Mouse (Mus musculus): ENCODE measurements at regions not wholly inside any gene's neighbourhood (a gene's known extent, or its start where the extent isn't known, plus 50 kb on each side); places are given as distances from the start of the nearest gene placed in this dataset.

DNA sequence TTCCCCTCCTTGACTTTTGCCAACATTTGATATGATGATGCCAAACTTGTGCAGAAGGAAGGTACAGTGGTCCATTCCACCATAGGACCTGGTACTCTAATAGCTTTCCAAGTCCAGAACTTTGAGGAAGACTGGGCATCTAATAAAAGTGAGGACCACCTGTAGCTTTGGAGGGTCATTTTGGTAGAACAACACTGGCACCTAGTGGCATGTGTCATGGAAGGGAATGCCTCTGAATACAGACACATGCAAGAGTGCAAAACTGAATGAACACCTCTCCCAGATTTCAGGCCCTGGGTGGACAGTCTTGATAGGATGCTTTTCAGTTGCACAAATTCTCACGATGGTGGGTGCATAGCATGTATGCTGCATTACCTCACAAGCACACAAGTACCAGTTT is 354.8 kb upstream of the Igfbp3 start:
- TF ChIP-seq EP300 (IDR thresholded peaks at IDR 0.05; ENCODE audit: insufficient read depth, low read depth, low read length) (no peak), CTCF (IDR thresholded peaks at IDR 0.05) (peak; percentile 70)
- peak in 1 of 2 experiments; percentile 30 for DNase-seq
- 54% methylated on average over 1 of the region's 1 CpGs for WGBS
- intact Hi-C loops (cut with DNase I), result loop anchor here (1.0 to 5.0 kb wide), 3 partner anchors 56 to 353 kb away; no protein-coding TSS in a partner anchor
- Histone ChIP-seq H3K27me3 (ENCODE audit: control insufficient read depth, insufficient read depth, low read length) (no peaks in the 10 kb centered on the region), H3K4me1 (ENCODE audit: control insufficient read depth, insufficient read depth, low read length) (no peaks in the 10 kb centered on the region), H3K9ac (ENCODE audit: low read depth, low read length) (no peak overlapping the region), H3K4me3 (no peak overlapping the region), H3K27ac (no peak overlapping the region), H3K79me2 (replicated peaks; ENCODE audit: control insufficient read depth, insufficient read depth, low read length) (no peaks in the 10 kb centered on the region), H3K36me3 (ENCODE audit: control insufficient read depth, insufficient read depth, low read length) (no peaks in the 10 kb centered on the region)

DNA sequence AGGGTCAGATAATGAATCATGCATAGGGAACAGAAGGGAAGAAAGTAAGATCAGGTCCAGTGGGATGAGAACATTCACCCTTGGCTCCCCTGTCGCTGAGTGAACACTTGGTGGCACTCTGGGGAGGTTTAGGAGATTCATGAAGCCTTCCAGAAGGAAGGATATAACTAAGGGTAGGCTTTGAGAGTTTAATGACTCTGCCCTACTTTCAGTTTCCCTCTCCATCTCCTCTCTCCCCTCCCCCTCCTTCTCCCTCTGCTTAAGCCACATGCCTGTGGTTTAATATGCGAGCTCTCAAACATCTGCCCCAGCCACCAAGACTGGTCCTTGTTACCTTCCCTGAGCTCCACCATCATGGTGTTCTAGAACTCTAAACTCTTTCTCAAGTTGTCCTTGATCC is 348.3 kb upstream of the Igfbp3 start:
- Histone ChIP-seq H3K79me2 (replicated peaks; ENCODE audit: control insufficient read depth, insufficient read depth, low read length) (no peaks in the 10 kb centered on the region), H3K27me3 (ENCODE audit: control insufficient read depth, insufficient read depth, low read length) (no peaks in the 10 kb centered on the region), H3K4me1 (ENCODE audit: control insufficient read depth, insufficient read depth, low read length) (no peaks in the 10 kb centered on the region), H3K4me3 (no peak overlapping the region), H3K36me3 (ENCODE audit: control insufficient read depth, insufficient read depth, low read length) (no peaks in the 10 kb centered on the region), H3K9ac (ENCODE audit: low read depth, low read length) (no peak overlapping the region), H3K27ac (no peak overlapping the region)
- WGBS, result 40% methylated on average over 2 of the region's 2 CpGs
- intact Hi-C loops (cut with DNase I), result no loop called here
- no peak for DNase-seq
- TF ChIP-seq CTCF (IDR thresholded peaks at IDR 0.05) (peak; percentile 22; the same call in 1 of the 2 replicates), EP300 (IDR thresholded peaks at IDR 0.05; ENCODE audit: insufficient read depth, low read depth, low read length) (no peak)

DNA sequence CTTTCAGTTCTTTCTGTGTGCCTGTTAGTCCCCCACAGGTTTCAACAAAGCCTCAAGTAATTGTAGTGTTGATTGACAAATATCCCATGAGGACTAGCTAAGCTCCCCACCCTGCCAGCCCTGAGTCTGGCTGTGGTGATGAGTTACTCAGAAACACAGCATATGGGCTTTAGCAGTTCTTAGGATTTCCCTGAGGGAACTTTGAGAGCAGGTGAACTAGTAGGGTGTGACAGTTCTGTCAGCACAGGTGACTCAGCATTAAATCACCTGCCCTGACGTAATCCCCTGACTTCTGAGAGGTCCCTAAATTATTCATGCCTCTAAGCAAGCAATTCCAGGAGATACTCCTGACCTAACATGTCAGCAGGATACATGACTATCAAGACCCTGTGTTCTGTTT is 347.7 kb upstream of the Igfbp3 start:
- no peak overlapping the region for H3K27ac ChIP-seq
- no peak for DNase-seq
- WGBS, result 79% methylated on average over 1 of the region's 1 CpGs
- no peaks in the 10 kb centered on the region for H3K36me3 ChIP-seq (ENCODE audit: control insufficient read depth, insufficient read depth, low read length)
- intact Hi-C loops (cut with DNase I), result no loop called here
- no peaks in the 10 kb centered on the region for H3K4me1 ChIP-seq (ENCODE audit: control insufficient read depth, insufficient read depth, low read length)
- H3K27me3 ChIP-seq (ENCODE audit: control insufficient read depth, insufficient read depth, low read length), result no peaks in the 10 kb centered on the region
- TF ChIP-seq CTCF (IDR thresholded peaks at IDR 0.05) (no peak), EP300 (IDR thresholded peaks at IDR 0.05; ENCODE audit: insufficient read depth, low read depth, low read length) (no peak), POLR2A (IDR thresholded peaks at IDR 0.05; ENCODE audit: insufficient read depth, low read depth, low read length) (no peak)
- H3K79me2 ChIP-seq (replicated peaks; ENCODE audit: control insufficient read depth, insufficient read depth, low read length), result no peaks in the 10 kb centered on the region
- no peak overlapping the region for H3K9ac ChIP-seq (ENCODE audit: low read depth, low read length)
- no peak overlapping the region for H3K4me3 ChIP-seq

DNA sequence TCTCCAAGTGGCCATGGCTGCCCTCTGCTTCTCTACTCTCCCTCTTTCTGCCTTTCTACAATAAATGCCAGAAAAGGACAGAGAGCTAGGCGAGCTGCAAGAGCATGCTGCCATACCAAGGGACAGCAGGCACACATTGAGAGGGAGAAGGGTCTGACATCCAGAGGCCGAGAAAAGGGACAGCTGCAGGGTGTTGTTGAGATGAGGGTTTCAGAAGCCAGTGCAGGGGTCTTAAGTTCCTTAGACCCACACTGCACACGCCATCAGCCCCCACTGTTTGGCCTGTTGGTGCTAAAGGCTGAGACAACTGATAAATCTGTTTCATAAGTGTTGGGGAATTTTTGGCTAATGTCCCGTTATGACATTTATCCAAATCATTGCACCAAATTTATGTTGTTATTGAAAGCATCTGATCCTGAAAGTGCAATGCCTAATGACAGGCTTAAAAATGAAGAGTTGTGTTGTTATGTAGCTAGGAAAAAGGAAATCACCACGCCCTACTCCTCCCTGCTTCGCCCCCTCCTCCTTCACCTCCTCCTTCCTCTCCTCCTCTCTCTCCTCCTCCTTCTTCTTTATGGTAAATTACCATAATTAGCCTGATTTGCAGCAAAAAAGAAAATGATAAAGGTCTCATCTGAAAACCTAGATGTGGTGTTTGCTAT is 342.0 kb upstream of the Igfbp3 start:
- Histone ChIP-seq H3K36me3 (ENCODE audit: control insufficient read depth, insufficient read depth, low read length) (no peaks in the 10 kb centered on the region), H3K9ac (ENCODE audit: low read depth, low read length) (no peak overlapping the region), H3K27me3 (ENCODE audit: control insufficient read depth, insufficient read depth, low read length) (no peaks in the 10 kb centered on the region), H3K79me2 (replicated peaks; ENCODE audit: control insufficient read depth, insufficient read depth, low read length) (no peaks in the 10 kb centered on the region), H3K4me1 (ENCODE audit: control insufficient read depth, insufficient read depth, low read length) (peaks cover 4% of the 10 kb centered on the region), H3K27ac (no peak overlapping the region), H3K4me3 (no peak overlapping the region)
- peak in 1 of 2 experiments; percentile 22 for DNase-seq
- intact Hi-C loops (cut with DNase I), result no loop called here
- TF ChIP-seq EP300 (IDR thresholded peaks at IDR 0.05; ENCODE audit: insufficient read depth, low read depth, low read length) (no peak), CTCF (IDR thresholded peaks at IDR 0.05) (no peak), POLR2A (IDR thresholded peaks at IDR 0.05; ENCODE audit: insufficient read depth, low read depth, low read length) (no peak)
- 66% methylated on average over 6 of the region's 6 CpGs for WGBS

DNA sequence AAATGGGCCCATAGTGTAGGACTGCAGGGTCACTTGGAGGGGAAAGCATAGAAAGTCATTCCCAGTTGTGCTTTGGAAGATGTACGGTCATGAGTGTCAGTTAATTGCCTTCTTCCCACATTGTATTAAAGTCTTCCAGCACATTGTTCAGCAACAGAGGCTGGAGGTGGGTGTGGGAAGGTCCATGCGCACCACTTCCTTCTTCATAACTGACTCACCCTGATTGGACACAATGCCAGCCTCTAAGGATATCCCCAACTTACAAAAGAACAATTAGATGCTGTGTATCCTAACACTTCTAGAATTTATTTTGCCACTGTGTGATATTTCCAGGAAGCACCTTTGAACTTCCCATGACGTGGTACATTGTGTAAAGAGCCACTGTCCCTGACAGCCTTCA is 338.4 kb upstream of the Igfbp3 start:
- Histone ChIP-seq H3K4me3 (no peak overlapping the region), H3K27me3 (ENCODE audit: control insufficient read depth, insufficient read depth, low read length) (no peaks in the 10 kb centered on the region), H3K9ac (ENCODE audit: low read depth, low read length) (no peak overlapping the region), H3K27ac (no peak overlapping the region), H3K4me1 (ENCODE audit: control insufficient read depth, insufficient read depth, low read length) (peaks cover 4% of the 10 kb centered on the region), H3K79me2 (replicated peaks; ENCODE audit: control insufficient read depth, insufficient read depth, low read length) (no peaks in the 10 kb centered on the region), H3K36me3 (ENCODE audit: control insufficient read depth, insufficient read depth, low read length) (no peaks in the 10 kb centered on the region)
- TF ChIP-seq POLR2A (IDR thresholded peaks at IDR 0.05; ENCODE audit: insufficient read depth, low read depth, low read length) (no peak), CTCF (IDR thresholded peaks at IDR 0.05) (no peak), EP300 (IDR thresholded peaks at IDR 0.05; ENCODE audit: insufficient read depth, low read depth, low read length) (no peak)
- no peak for DNase-seq
- intact Hi-C loops (cut with DNase I), result no loop called here
- WGBS, result 35% methylated on average over 3 of the region's 3 CpGs

DNA sequence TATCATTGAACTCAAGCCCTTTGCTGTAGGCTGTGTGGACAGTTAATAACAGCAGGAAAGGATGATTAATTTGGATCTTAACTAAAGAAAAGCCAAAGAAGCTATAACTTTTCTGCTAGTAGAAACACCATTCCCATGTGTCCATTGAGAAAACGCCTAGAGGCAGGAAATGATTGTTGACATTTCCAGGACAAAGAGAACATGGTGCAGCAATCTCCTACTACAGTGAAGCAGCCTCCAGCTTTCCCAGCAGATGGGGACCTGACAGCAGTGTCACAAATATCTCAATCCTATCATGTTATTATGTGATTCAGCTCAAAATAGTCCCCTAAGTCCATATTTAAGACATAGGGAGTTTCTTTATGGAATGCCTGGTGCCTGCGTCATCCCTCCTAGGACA is 334.1 kb upstream of the Igfbp3 start:
- H3K27me3 ChIP-seq (ENCODE audit: control insufficient read depth, insufficient read depth, low read length), result no peaks in the 10 kb centered on the region
- DNase-seq, result no peak
- no peaks in the 10 kb centered on the region for H3K36me3 ChIP-seq (ENCODE audit: control insufficient read depth, insufficient read depth, low read length)
- no peak overlapping the region for H3K27ac ChIP-seq
- no peak overlapping the region for H3K9ac ChIP-seq (ENCODE audit: low read depth, low read length)
- TF ChIP-seq CTCF (IDR thresholded peaks at IDR 0.05) (no peak), EP300 (IDR thresholded peaks at IDR 0.05; ENCODE audit: insufficient read depth, low read depth, low read length) (no peak), POLR2A (IDR thresholded peaks at IDR 0.05; ENCODE audit: insufficient read depth, low read depth, low read length) (no peak)
- H3K4me1 ChIP-seq (ENCODE audit: control insufficient read depth, insufficient read depth, low read length), result peaks cover 2% of the 10 kb centered on the region
- no peaks in the 10 kb centered on the region for H3K79me2 ChIP-seq (replicated peaks; ENCODE audit: control insufficient read depth, insufficient read depth, low read length)
- intact Hi-C loops (cut with DNase I), result no loop called here
- WGBS, result 43% methylated on average over 2 of the region's 2 CpGs
- H3K4me3 ChIP-seq, result no peak overlapping the region

Data from heart, adult 2 months (tissue).